Mouse (Mus musculus) ES-E14 (cell line): ENCODE results near the gene Mrpl54. TPM values are rescaled to one million over a fixed set of nuclear protein-coding genes. Genes with fewer than 3 reads are reported as not detected.

Experiments used
- DNase-seq: peaks from one replicate; pipeline ENCODE4 v3.0.0-alpha.2; 2013; ENCODE audit warnings: low read depth, low spot score
- H3K27ac ChIP-seq: 2 replicates; pipeline ENCODE4 v1.5.1; 2012; ENCODE audit warnings: low read depth, mild to moderate bottlenecking, low read length, moderate library complexity, mixed read lengths; ENCODE audit not compliant: poor library complexity, insufficient read depth, severe bottlenecking
- H3K36me3 ChIP-seq: 2 replicates; pipeline ENCODE4 v1.6.1; 2012; ENCODE audit warnings: mild to moderate bottlenecking, low read length, moderate library complexity, mixed read lengths; ENCODE audit not compliant: control insufficient read depth, poor library complexity, insufficient read depth, severe bottlenecking
- H3K4me1 ChIP-seq, 2 experiments: fragments of 150-350 bp in 1 of 2; sonication (generic) in 1 of 2; 2 replicates each; pipeline ENCODE4 v1.6.1; 2012; ENCODE audit warnings: low read length in 2 of 2, mild to moderate bottlenecking in 1 of 2, mixed read lengths in 1 of 2; ENCODE audit not compliant: control insufficient read depth in 2 of 2, insufficient read depth in 2 of 2, poor library complexity in 1 of 2
- H3K4me3 ChIP-seq, 2 experiments: fragments of 150-350 bp in 1 of 2; sonication (generic) in 1 of 2; 2 replicates each; pipeline ENCODE4 v1.5.1; 2012; ENCODE audit warnings: low read length in 2 of 2, low read depth in 1 of 2, mild to moderate bottlenecking in 1 of 2, mixed read lengths in 1 of 2; ENCODE audit not compliant: insufficient read depth in 1 of 2, poor library complexity in 1 of 2, severe bottlenecking in 1 of 2
- H3K9ac ChIP-seq: 2 replicates; pipeline ENCODE4 v1.6.1; 2012; ENCODE audit warnings: low read depth, mild to moderate bottlenecking, low read length, mixed read lengths; ENCODE audit not compliant: poor library complexity, insufficient read depth, severe bottlenecking
- H3K9me3 ChIP-seq: fragments of 150-350 bp; sonication (generic); 2 replicates; pipeline ENCODE4 v1.6.1; 2012; ENCODE audit warnings: low read depth, mild to moderate bottlenecking, low read length; ENCODE audit not compliant: control insufficient read depth, insufficient read depth
- CHD2 ChIP-seq: IDR thresholded peaks from 2 replicates; pipeline ENCODE4 v1.6.1; 2014; ENCODE audit warnings: mild to moderate bottlenecking, low read depth, low read length, inconsistent platforms
- HCFC1 ChIP-seq: IDR thresholded peaks from 2 replicates; pipeline ENCODE4 v1.6.1; 2012; ENCODE audit warnings: low read length, inconsistent platforms, borderline replicate concordance; ENCODE audit not compliant: insufficient read depth
- MAFK ChIP-seq: IDR thresholded peaks from 2 replicates; pipeline ENCODE4 v1.6.1; 2014; ENCODE audit warnings: mild to moderate bottlenecking, low read depth, low read length, inconsistent platforms; ENCODE audit not compliant: insufficient read depth
- ZC3H11A ChIP-seq: IDR thresholded peaks from 2 replicates; pipeline ENCODE4 v1.6.1; 2012; ENCODE audit warnings: low read depth, mild to moderate bottlenecking, inconsistent platforms, low read length, borderline replicate concordance
- ZNF384 ChIP-seq: IDR thresholded peaks from 2 replicates; pipeline ENCODE4 v1.6.1; 2012; ENCODE audit warnings: low read depth, low read length, inconsistent platforms
- in situ Hi-C, 2 experiments: fragments of 600-800 bp; cut with MboI; formaldehyde crosslinking; loops; one replicate each; pipeline ENCODE4 v1.15.1; 2025; ENCODE audit warnings: low sequenced_read_pairs in 2 of 2, inconsistent platforms in 1 of 2; ENCODE audit not compliant: unreplicated experiment in 2 of 2
- total RNA-seq: library from RNA; depleted of rRNA; stranded (reverse); fragments of 300-350 nt; gene quantifications from 2 replicates; pipeline ENCODE4 v1.2.3, GENCODE M21; 2012

Mrpl54 gene
- total RNA-seq, 1 experiment: 138 TPM

- Histone ChIP-seq H3K36me3 (peaks cover 5% of the 10 kb centered on the region; the same call in 1 of the 2 replicates), H3K27ac (no peak overlapping the region)
These were observed 31.1 kb upstream of the Mrpl54 start for GRCm38 (mm10) chr10:81297845-81298244.

GRCm38 (mm10) chr10:81297246-81297645, 30.5 kb upstream of the Mrpl54 start:
- Histone ChIP-seq H3K36me3 (peaks cover 5% of the 10 kb centered on the region; the same call in 1 of the 2 replicates), H3K4me3 (no peak overlapping the region), H3K27ac (no peak overlapping the region), H3K4me1 (peaks cover 0 to 21% of the 10 kb centered on the region in 2 experiments; a peak in 2 of 4 replicates), H3K9ac (no peak overlapping the region), H3K9me3 (no peaks in the 10 kb centered on the region)
- no peak for DNase-seq
- TF ChIP-seq HCFC1 (no peak), ZC3H11A (no peak), ZNF384 (no peak), CHD2 (no peak), MAFK (no peak)
- in situ Hi-C loops: no loop called here

More at GRCm38 (mm10) chr10:81297845-81298244, 31.1 kb upstream of the Mrpl54 start:
- in situ Hi-C loops: no loop called here
- no peak for DNase-seq
- no peaks in the 10 kb centered on the region for H3K9me3 ChIP-seq
- H3K4me3 ChIP-seq: no peak overlapping the region
- no peak overlapping the region for H3K9ac ChIP-seq
- TF ChIP-seq HCFC1 (no peak), MAFK (no peak), ZNF384 (no peak), CHD2 (no peak), ZC3H11A (no peak)
- H3K4me1 ChIP-seq: peaks cover 0 to 21% of the 10 kb centered on the region in 2 experiments; a peak in 2 of 4 replicates

GRCm38 (mm10) chr10:81295185-81295584, 28.5 kb upstream of the Mrpl54 start:
- in situ Hi-C loops: no loop called here
- Histone ChIP-seq H3K27ac (no peak overlapping the region), H3K36me3 (peaks cover 5% of the 10 kb centered on the region; the same call in 1 of the 2 replicates), H3K9me3 (no peaks in the 10 kb centered on the region), H3K4me3 (no peak overlapping the region), H3K9ac (no peak overlapping the region), H3K4me1 (peaks cover 4 to 25% of the 10 kb centered on the region in 2 experiments; a peak in 3 of 4 replicates)
- DNase-seq: no peak
- TF ChIP-seq ZC3H11A (no peak), ZNF384 (no peak), MAFK (no peak), HCFC1 (no peak), CHD2 (no peak)

- H3K4me1 ChIP-seq: peaks cover 4 to 25% of the 10 kb centered on the region in 2 experiments; a peak in 3 of 4 replicates
These were observed 27.7 kb upstream of the Mrpl54 start for GRCm38 (mm10) chr10:81294442-81294841.

More at GRCm38 (mm10) chr10:81294442-81294841, 27.7 kb upstream of the Mrpl54 start:
- H3K9ac ChIP-seq: no peak overlapping the region
- no peaks in the 10 kb centered on the region for H3K9me3 ChIP-seq
- in situ Hi-C loops: no loop called here
- DNase-seq: no peak
- H3K4me3 ChIP-seq: no peak overlapping the region; a peak in 1 of 4 replicates
- peaks cover 5% of the 10 kb centered on the region; the same call in 1 of the 2 replicates for H3K36me3 ChIP-seq
- no peak for TF ChIP-seq MAFK
- TF ChIP-seq ZNF384: no peak
- no peak for TF ChIP-seq CHD2
- no peak for TF ChIP-seq HCFC1
- TF ChIP-seq ZC3H11A: no peak
- no peak overlapping the region for H3K27ac ChIP-seq
